ENCODE assay signal across 10 mouse cellular contexts in genomic region chr10:43741361-43742084, GRCm38 (mm10).
A peak's percentile ranks its signal among the peaks of the same experiment; 100 is the strongest.
DNase-seq lines count a peak whose midpoint lies in the region; ATAC-seq and TF ChIP-seq lines count a peak whose summit lies in the region.
"Had no signal": no experiment of that assay in that cellular context is flagged by ENCODE, and none has a peak within 500 bp of the region (broad histone marks: within the 10 kb centered on the region; RNA-seq: fewer than 3 reads in every experiment).

No protein-coding gene starts in this region.

- H3K4me1 ChIP-seq in heart, embryonic 12.5 days (replicated peaks): peaks cover 37% of the 10 kb centered on the region
- peaks cover 19% of the 10 kb centered on the region for H3K4me1 ChIP-seq in midbrain, embryonic 11.5 days (ENCODE audit: control insufficient read depth, insufficient read depth, low read length)
- H3K4me1 ChIP-seq in midbrain, postnatal 0 days (ENCODE audit: insufficient read depth, low read length): no peaks in the 10 kb centered on the region
- peaks cover 22% of the 10 kb centered on the region for H3K4me1 ChIP-seq in embryonic facial prominence, embryonic 14.5 days (ENCODE audit: control insufficient read depth, insufficient read depth, low read length)

- intact Hi-C loops in heart, postnatal 36 days (cut with DNase I): no loop called here

- 0 out of 2 replicates have a peak, but pooled peaks cover 2% of the 10 kb centered on the region for H3K9me3 ChIP-seq in heart, embryonic 12.5 days (replicated peaks)
- H3K9me3 ChIP-seq in midbrain, embryonic 11.5 days (ENCODE audit: control insufficient read depth, low read length): no peaks in the 10 kb centered on the region
- H3K9me3 ChIP-seq in midbrain, postnatal 0 days (ENCODE audit: low read length): no peaks in the 10 kb centered on the region
- no peaks in the 10 kb centered on the region for H3K9me3 ChIP-seq in embryonic facial prominence, embryonic 14.5 days (ENCODE audit: control insufficient read depth, low read length)
- H3K9me3 ChIP-seq: stomach, embryonic 15.5 days had no signal

- peak overlapping the region; percentile 84; the same call in 1 of the 2 replicates for H3K27ac ChIP-seq in heart, embryonic 12.5 days (ENCODE audit: poor library complexity, severe bottlenecking)
- H3K27ac ChIP-seq in midbrain, embryonic 11.5 days (ENCODE audit: low read depth, low read length): no peak overlapping the region
- H3K27ac ChIP-seq in midbrain, postnatal 0 days (ENCODE audit: low read depth, low read length): no peak overlapping the region
- no peak overlapping the region for H3K27ac ChIP-seq in embryonic facial prominence, embryonic 14.5 days (replicated peaks; ENCODE audit: low read depth, low read length)
- H3K27ac ChIP-seq: stomach, embryonic 15.5 days had no signal

- no peak for DNase-seq in heart, postnatal 36 days
- DNase-seq in midbrain, embryonic 11.5 days (ENCODE audit: low spot score, missing footprints): peak; percentile 89
- DNase-seq in midbrain, postnatal 0 days (ENCODE audit: low spot score): no peak
- DNase-seq in embryonic facial prominence, embryonic 14.5 days (ENCODE audit: low spot score): no peak
- peak; percentile 59 for DNase-seq in splenic B cell, adult 2 months (ENCODE audit: low read depth, low spot score)
- no peak for DNase-seq in adrenal gland, postnatal 36 days

- H3K36me3 ChIP-seq in heart, embryonic 12.5 days: no peaks in the 10 kb centered on the region
- no peaks in the 10 kb centered on the region for H3K36me3 ChIP-seq in midbrain, embryonic 11.5 days (ENCODE audit: control insufficient read depth, insufficient read depth, low read length)
- no peaks in the 10 kb centered on the region for H3K36me3 ChIP-seq in midbrain, postnatal 0 days (ENCODE audit: insufficient read depth, low read length)
- H3K36me3 ChIP-seq in embryonic facial prominence, embryonic 14.5 days (ENCODE audit: control insufficient read depth, insufficient read depth, low read length): no peaks in the 10 kb centered on the region
- no peaks in the 10 kb centered on the region for H3K36me3 ChIP-seq in splenic B cell, adult 2 months (ENCODE audit: control insufficient read depth, insufficient read depth, low read length, poor library complexity, severe bottlenecking)
- H3K36me3 ChIP-seq: stomach, embryonic 15.5 days had no signal

- peak; percentile 68; the same call in 1 of the 2 replicates for ATAC-seq in heart, embryonic 12.5 days (ENCODE audit: insufficient number of reproducible peaks, low FRiP score)
- ATAC-seq in midbrain, embryonic 11.5 days (ENCODE audit: low FRiP score): no peak
- ATAC-seq in midbrain, postnatal 0 days (ENCODE audit: low FRiP score): no peak
- no peak for ATAC-seq in embryonic facial prominence, embryonic 14.5 days (ENCODE audit: low read depth)
- no peak for ATAC-seq in megakaryocyte-erythroid progenitor cell, adult 5-6 weeks (replicated peaks; ENCODE audit: low FRiP score, low TSS enrichment, poor library complexity, severe bottlenecking)
- ATAC-seq: forebrain, embryonic 16.5 days had no signal

- peak overlapping the region; percentile 28 for H3K4me2 ChIP-seq in heart, embryonic 12.5 days
- no peak overlapping the region for H3K4me2 ChIP-seq in midbrain, embryonic 11.5 days
- no peak overlapping the region for H3K4me2 ChIP-seq in midbrain, postnatal 0 days (ENCODE audit: low read depth, low read length, poor library complexity, severe bottlenecking)
- H3K4me2 ChIP-seq in embryonic facial prominence, embryonic 14.5 days (ENCODE audit: low read depth, low read length): no peak overlapping the region

- no peak for TF ChIP-seq CTCF in midbrain, postnatal 0 days (IDR thresholded peaks at IDR 0.05)

- H3K27me3 ChIP-seq in heart, embryonic 12.5 days (replicated peaks): no peaks in the 10 kb centered on the region
- no peaks in the 10 kb centered on the region for H3K27me3 ChIP-seq in midbrain, embryonic 11.5 days (ENCODE audit: control insufficient read depth, insufficient read depth, low read length)
- H3K27me3 ChIP-seq in midbrain, postnatal 0 days (ENCODE audit: insufficient read depth, low read length): no peaks in the 10 kb centered on the region
- no peaks in the 10 kb centered on the region for H3K27me3 ChIP-seq in embryonic facial prominence, embryonic 14.5 days (replicated peaks; ENCODE audit: control insufficient read depth, insufficient read depth, low read length)
- H3K27me3 ChIP-seq in splenic B cell, adult 2 months (ENCODE audit: control insufficient read depth, insufficient read depth, low read length, poor library complexity, severe bottlenecking): no peaks in the 10 kb centered on the region
- H3K27me3 ChIP-seq: stomach, embryonic 15.5 days had no signal

- 0 out of 2 replicates have a peak overlapping the region, but pooled peaks have one; percentile 49 for H3K9ac ChIP-seq in heart, embryonic 12.5 days
- H3K9ac ChIP-seq in midbrain, embryonic 11.5 days (ENCODE audit: low read length): peak overlapping the region; percentile 40
- no peak overlapping the region for H3K9ac ChIP-seq in midbrain, postnatal 0 days (replicated peaks; ENCODE audit: low read length, poor library complexity, severe bottlenecking)
- 0 out of 2 replicates have a peak overlapping the region, but pooled peaks have one; percentile 8 for H3K9ac ChIP-seq in embryonic facial prominence, embryonic 14.5 days (ENCODE audit: low read depth, low read length)
- H3K9ac ChIP-seq: stomach, embryonic 15.5 days had no signal

- 30% methylated on average over 18 of the region's 18 CpGs for WGBS in heart, embryonic 12.5 days
- 49% methylated on average over 18 of the region's 18 CpGs for WGBS in midbrain, embryonic 11.5 days
- WGBS in midbrain, postnatal 0 days: 50% methylated on average over 18 of the region's 18 CpGs
- WGBS in embryonic facial prominence, embryonic 14.5 days: 62% methylated on average over 18 of the region's 18 CpGs

- H3K4me3 ChIP-seq in heart, embryonic 12.5 days: no peak overlapping the region
- H3K4me3 ChIP-seq in midbrain, embryonic 11.5 days (ENCODE audit: low read depth, low read length): no peak overlapping the region
- no peak overlapping the region for H3K4me3 ChIP-seq in midbrain, postnatal 0 days (ENCODE audit: low read depth, low read length)
- H3K4me3 ChIP-seq in embryonic facial prominence, embryonic 14.5 days (ENCODE audit: low read depth, low read length): no peak overlapping the region
- H3K4me3 ChIP-seq: stomach, embryonic 15.5 days had no signal

Comparison
In these comparisons a context has a peak if more than half of its experiments do, and no peak if none do; other contexts are left out.
1. DNase-seq: peak in midbrain, embryonic 11.5 days (single experiment) and splenic B cell, adult 2 months (single experiment); none in heart, postnatal 36 days (0 of 2), midbrain, postnatal 0 days (single experiment), embryonic facial prominence, embryonic 14.5 days (single experiment) and adrenal gland, postnatal 36 days (0 of 2).